Mouse (Mus musculus) CH12F3 (cell line): ENCODE results near the gene Stk11.

ENCODE experiments used
- in situ Hi-C: fragments of 300-500 bp; cut with MboI; formaldehyde crosslinking; loops from 2 replicates; pipeline ENCODE4 v1.14.3; 2020; ENCODE audit warnings: low sequenced_read_pairs

Gene Stk11

DNA sequence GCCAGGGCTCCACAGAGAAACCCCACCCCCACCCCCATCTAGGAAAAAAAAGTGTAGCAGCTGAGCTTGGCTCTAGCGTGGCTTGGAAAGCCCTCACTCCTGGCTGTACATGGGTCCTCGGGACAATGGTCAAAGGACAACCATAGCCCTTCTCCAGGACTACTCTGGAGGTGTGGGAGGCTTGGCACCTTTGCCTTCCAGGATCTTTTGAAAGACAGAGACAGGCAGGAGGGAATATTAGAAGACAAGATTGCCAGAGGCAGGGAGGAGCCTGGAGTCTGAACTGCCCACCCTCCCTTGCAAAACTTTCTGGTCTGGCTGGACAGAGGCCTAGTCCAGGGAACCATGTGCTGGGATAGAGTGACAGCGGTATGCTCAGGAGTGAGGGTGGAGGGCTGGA lies 20.9 kb upstream of the Stk11 start:
- in situ Hi-C loops = no loop called here

DNA sequence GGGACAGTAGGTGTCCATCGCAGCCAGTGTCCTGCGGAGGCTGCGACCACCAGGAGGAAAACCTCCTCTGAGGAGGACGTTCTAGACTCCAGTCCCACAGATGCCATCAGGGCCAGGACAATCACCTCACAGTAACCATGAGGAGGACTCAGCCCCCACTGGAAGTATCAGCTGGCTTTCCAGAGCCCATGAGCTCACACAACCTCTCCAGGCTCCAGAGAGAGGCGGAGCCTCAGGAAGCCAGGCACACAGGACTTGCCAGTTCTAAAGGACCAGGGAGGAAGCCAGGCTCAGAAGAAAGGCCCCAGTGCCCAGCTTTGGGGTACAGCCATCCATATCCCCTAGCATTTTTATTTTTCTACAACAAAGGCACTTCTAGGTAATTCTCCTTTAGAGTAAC lies 20.1 kb upstream of the Stk11 start:
- in situ Hi-C loops = no loop called here

DNA sequence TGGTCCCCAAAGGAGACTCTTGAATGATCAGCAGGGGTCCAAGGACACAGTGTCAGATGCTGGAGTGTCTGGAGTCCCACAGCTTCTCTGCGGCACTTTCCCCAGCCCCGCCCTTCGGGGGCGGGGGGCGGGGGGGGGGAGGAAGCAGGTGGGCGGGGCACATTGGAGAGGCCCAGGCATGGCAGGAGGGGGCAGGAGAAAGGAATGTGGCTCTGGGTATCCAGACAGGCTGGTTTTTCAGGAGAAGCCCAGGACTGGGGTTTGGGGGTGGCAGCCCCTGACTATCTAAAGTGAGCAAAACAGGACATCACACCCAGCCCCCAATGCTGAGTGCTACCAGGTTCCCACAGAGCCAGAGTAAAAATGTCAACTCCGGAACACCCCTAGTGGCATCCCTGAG lies 18.3 kb upstream of the Stk11 start:
- in situ Hi-C loops = no loop called here

DNA sequence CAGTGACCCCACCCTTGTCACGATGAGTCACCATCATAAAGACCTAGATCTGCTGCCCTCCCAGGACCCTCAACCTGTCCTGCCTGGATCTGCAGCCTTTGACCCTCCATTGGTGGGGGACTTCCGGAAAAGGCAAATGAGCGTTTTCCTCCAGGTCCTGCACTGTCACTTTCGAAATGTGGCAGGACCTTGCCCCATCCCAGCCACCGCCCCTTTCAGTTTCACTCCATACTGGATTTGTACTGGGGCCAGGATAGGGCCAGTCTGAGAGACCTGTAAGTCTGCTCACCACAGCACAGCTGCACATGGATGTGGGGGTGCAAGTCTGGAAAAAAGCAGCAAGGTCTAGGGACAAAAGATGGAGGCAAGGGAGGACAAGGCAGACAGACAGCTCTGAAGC lies 17.0 kb upstream of the Stk11 start:
- in situ Hi-C loops = no loop called here

DNA sequence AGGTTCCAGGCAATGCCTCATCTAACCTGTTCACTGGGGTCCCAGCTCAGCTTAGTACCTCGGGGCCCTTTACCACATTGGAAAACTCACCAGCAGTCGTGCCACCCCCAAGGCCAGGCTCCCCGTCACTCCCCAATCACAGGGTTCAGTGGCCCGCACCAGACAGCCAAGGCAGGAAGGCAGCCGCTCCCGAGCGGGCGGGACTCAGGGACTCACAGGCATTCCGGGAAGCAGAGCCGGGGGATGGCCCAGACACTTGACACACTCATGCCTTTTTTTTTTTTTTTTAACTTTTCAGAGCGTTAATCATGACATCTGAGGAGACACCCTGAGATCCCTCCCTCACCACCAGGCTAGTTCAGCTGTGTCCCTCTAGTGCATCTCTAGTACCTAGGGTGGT lies 14.6 kb upstream of the Stk11 start:
- in situ Hi-C loops = no loop called here

DNA sequence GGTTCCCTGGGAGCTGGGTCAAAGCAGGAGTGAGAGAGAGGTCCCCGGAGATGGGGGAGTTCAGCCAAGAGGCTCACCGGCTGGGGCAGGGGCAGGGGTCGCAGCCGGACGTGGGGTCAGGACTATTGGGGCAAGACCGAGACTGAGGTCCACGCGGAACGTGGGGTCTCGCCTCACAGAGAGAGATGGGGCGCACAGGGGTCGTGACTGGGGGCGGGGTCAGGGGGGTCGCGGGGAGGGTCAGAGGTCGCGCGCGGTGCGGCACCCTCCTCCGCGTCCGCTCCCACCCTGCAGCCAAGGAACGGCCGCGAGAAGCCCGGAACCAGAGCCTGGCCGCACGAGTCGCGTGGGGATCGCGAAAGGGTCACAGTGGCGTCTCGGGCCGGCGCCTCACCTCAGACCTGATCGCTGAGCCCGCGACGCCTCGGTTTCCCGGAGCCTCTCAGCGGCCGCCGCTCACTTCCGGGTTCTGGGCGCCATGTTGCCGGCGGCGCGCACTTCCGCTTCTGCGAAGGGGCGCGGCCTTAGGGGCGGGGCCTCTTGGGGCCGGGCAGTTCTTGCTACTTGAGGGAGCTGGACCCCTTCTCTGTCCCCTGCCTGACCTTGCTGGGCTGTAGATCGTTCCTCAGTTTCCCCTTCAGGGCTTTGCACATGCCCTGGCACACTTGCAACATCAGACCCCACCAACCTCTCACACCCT lies 13.2 kb upstream of the Stk11 start:
- in situ Hi-C loops = no loop called here

DNA sequence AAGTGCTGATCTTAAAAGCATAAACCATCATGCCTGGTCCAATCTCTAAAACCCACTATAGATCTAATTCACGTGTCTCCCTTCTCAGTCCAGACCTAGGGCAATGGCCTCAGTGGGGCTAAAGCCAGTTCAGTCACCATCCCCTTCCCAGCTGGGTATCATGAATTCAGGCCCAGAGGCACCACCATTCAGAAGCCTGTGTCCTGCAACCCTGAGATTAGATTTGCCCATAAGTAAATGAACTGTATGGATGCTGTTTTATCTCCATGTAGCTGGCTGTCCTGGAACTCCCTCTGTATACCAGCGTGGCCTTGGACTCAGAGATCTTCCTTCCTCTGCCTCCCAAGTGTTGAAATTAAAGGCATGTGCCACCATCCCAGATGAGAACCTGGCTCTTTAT lies 12.6 kb upstream of the Stk11 start:
- in situ Hi-C loops = no loop called here

DNA sequence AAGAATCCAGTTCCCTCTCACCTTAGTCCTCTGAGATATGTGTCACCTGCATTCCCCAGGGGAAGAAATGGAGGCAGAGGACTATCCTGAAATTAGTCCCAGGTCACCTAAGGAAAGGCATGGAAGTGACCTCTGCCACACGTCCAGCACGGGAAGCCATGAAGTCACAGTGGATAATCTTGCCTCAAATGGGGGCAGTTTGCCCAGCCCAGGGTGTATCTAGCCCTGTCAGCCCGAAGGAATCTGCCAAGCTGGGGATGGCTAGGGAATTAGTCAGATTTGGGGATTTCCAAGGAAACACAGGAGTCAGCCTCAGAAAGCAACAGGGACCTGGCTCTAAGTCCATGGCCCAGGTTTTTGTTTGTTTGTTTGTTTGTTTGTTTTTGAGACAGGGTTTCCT lies 11.4 kb upstream of the Stk11 start:
- in situ Hi-C loops = no loop called here

DNA sequence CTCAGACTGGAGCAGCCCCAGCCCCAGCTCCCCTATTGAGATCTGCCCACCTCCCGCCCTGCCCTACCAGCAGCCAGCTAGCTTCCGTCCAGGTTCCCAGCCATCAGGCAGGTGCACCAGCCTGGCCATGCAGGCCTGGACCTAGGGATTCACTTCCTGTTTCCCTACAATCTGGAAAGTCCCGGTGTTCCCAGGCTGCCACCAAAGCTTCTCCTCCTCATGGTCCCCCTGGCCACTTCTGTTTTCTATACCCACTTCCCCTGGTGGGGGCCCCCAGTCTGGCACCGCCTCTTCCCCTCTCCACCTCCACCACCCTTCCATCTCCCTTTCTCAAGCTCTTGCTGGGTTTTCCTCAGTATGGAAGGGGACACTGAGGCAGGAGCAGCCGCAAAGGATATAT lies 10.1 kb upstream of the Stk11 start, which contains the start of gene Sbno2:
Gene Sbno2, minus strand, starts transcription at position 112 of the 400 bp plus-strand sequence.
- in situ Hi-C loops = no loop called here

DNA sequence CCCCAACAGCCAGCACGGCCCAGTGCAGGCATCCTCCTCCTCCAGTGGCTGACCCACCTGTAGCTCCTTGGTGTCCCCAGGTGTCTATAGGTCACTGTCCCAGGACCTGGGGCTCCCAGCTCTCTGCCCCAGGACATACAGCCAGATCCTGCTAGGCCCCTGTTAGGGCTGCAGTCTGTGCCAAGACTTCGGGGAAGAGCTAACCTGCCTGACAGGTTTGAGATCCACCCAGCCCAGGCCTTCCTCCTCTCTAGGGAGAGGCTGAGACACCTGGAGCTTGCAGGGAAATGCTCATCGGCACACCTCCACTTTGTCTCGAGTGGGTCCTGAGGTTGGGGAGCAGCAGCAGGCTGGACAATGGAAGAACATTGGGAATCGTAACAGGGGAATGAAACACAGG lies 9.7 kb upstream of the Stk11 start:
- in situ Hi-C loops = no loop called here

DNA sequence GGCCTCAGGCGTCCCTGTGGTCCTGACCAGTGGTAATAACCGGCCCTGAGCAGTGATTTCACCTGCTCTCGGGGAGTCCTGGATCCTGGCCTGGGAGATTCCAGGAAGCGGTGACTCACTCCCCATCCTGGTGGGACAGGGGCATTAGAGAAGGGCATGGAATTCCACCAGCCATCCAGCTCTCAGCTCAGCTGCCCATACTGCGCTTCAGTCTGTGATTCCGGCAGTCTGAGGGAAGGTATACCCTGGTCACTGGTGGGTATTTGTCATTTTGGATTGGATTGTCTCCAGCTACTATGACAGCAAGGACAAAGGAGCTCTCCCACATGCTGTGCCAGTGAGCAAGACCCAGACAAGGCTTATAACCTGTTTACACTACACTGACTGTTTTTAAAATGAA lies 7.9 kb upstream of the Stk11 start:
- in situ Hi-C loops = no loop called here

DNA sequence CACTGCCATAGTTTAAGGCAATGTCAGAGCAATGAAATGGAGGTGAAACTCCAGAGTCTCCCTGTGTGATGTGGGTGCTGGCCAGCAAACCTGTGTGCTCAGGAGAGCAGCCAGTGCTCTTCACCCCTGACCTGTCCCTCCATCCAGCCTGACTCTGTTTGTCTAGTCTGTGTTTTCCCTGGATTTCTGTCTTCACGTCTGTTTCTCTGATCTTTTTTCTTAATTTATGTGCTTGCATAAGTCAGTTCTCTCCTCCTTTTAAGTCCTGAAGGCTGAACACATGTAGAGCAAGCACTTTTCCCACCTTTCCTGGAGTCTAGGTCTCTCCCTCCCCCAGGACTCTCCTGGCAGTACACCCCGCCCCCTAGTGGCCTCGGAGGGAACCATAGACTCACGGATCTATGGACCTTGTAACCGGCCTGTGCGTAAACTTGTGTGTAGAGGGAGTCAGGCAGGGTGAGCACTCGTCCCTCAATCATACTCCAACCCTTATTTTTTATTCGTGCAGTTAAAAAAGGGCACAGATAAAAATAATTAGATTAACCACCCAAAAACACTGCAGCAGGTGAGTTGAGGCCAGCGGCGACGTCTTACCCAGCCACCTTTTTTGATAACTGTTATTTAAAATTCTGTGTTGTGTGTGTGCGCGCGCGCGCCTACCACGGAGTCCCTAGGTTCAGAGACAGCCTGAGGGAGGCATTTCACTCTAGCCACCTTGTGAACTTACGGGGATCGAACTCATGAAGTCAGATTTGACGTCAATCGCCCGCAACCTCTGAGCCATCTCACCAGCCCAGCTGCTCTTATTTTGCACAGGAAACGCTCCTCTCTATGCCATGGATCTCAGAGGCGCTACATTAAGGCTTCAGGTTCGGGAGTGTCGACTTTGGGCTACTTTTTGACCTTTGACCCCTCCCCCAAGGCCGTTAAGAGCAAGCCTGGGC lies 990 bp upstream of the Stk11 start:
- in situ Hi-C loops = no loop called here

DNA sequence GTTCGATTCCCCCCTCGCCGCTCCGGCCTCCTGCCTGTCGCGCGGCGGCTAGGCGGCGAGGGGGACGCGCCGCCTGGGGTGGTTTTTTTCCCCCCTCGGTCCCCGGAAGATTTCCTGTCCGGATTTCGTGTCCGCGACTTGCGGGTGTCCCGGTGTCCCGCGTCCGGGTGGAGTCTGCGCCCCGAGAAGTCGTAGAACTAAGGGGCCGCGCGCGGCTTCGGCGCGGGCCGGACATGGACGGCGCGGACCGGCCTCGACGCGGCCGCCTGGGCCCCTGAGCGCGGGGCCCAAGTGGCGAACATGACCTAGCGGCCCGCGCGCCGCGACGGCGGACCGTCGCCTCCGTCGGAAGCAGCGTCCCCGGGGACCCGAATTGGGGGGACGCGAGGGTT lies 337 bp downstream of the Stk11 start:
- in situ Hi-C loops = no loop called here

DNA sequence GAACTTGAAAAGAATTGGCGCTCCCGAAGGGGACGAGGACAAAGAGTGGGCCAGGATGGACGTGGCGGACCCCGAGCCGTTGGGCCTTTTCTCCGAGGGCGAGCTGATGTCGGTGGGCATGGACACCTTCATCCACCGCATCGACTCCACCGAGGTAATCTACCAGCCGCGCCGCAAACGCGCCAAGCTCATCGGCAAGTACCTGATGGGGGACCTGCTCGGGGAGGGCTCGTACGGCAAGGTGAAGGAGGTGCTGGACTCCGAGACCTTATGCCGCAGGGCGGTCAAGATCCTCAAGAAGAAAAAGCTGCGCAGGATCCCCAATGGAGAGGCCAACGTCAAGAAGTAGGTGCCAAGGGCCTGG lies 942 bp downstream of the Stk11 start:
- in situ Hi-C loops = no loop called here

DNA sequence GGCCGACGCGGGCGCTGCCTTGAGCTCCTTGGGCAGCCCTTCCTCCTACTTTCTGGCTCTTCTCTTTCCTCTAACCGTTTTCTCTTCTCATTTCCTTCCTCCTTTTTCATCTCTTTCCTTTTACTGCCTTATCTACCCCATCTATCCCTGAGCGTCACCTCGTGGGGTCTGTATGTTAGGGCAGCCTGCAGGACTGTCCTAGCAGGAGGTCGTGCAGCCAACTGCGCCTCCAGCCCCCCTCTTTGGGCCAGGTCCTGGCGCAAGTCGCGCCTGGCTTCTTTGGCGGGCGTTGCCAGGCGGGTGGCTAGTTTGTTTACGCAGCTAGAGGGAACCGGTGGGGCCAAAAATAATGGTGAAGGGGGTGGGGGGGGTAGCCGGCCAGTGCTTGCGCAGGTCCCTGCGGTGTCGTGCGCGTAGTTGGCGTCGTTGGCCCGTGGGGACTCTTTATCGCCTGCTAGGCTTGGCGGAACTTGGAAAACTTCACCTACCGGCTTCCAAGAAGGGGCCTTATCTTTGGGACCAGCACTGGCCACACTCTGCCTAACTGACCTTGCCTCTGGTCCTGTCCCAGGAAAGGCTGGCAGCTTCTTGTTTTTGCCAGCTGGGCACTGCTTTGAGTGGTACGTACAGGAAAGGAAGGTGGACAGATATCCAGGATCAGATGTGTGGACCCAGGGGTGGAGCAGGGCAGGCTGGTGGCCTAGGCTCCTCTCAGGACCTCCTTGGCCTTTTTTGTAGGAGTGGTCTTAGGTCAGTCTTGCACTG lies 1.5 kb downstream of the Stk11 start:
- in situ Hi-C loops = no loop called here

DNA sequence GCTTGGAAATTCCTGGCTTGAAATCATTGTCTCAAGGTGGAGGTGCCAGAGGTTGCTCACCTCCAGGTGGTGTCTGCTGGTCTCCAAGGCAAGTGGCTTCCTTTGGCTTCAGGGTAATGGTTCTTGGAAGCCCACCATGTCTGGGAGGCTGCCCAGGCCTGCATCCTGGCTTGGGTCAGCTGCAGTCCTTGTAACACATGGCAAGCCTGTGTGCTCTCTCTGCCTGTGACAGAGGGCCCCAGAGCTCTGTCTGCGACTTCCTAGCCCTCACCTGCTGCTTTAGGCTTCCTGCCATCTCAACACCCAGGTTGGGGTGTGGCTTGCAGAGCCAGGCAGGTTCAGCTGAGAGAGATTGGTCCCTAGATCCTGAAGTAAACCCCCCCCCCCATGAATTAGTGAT lies 2.1 kb downstream of the Stk11 start:
- in situ Hi-C loops = no loop called here

DNA sequence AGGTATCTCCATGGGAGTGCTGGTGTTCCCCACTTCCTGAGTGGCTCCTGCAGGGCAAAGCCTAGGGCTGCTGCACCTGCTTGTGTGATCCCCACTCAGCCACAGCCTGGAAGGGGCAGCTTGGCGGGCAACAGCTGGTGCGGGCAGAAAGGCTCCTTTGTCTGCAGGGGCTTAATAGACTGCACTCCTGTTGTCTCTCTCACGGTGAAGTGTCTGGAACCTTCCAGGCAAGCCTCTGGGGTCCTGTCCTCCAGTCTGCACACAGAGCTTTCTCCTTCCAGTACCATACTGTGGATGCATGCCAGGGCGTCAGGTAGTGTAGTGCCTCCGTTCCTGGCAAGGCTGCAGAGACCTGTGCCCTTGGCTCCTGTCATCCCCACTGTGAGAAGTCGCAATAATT lies 2.9 kb downstream of the Stk11 start:
- in situ Hi-C loops = no loop called here

DNA sequence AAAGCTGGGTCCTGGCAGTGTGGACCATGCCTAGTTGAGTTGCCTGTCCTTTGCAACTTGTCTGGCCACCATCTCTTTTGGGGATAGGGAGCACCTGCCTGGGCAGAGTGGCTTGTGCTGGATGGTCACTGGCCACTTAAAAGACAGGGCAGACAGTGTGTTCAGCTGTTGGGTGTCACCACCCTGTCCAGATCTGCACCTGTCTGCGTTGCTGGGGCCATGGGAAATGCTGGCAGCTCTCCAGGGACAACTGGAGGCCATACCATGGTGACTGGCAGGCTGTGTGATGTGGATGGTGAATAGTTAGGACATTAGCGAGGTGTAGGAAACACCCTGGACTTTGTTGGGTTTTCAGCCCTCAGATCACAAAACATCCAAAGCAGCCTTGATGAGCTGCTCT lies 4.5 kb downstream of the Stk11 start:
- in situ Hi-C loops = no loop called here

DNA sequence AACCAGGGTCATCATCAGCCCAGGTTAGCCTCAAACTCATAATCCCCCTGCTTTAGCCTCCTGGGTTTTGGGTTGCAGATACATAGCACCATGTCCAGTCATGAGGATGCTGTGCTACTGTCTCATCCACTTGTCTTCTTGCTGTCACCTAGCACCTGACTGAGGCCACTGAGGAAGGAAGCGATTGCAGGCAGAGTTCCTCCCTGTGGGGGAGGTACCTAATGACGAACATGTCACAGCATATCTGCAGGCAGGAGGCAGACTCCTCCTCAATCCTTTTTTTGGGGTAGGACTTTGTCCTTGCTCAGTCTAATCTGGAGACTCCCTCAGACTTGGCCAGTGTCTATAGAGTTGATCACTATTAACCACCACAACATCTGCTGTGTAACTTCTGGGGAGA lies 6.0 kb downstream of the Stk11 start:
- in situ Hi-C loops = no loop called here

DNA sequence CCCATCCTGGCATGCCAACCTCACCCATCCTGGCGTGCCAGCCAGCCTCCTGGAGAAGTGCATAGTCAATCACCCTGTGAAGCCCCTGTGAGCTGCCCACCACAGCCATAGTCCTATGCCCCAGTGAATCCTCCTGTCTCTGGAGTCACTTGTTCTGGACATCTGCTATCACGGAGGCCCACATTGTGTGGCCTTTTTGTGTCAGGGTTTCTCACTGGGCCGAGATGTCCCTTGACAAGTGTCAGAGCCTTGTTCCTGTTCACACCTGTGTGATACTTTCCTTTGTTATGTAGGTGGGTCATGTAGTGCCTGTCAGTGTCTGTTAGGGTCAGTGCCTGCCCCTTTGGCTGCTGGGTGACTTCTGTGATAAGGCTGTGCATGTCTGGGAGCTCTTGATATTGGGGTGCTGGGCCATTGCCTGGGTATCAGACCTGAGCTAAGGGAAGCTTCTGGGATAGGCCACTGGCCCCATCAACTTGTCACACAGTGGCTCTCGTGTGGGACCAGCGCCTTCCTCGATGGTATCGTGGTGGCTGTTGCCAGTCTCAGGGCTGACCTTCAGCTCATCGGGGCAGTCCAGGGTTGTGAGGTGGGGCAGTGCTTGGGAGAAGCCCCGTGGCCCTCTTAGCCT lies 8.4 kb downstream of the Stk11 start:
- in situ Hi-C loops = no loop called here

DNA sequence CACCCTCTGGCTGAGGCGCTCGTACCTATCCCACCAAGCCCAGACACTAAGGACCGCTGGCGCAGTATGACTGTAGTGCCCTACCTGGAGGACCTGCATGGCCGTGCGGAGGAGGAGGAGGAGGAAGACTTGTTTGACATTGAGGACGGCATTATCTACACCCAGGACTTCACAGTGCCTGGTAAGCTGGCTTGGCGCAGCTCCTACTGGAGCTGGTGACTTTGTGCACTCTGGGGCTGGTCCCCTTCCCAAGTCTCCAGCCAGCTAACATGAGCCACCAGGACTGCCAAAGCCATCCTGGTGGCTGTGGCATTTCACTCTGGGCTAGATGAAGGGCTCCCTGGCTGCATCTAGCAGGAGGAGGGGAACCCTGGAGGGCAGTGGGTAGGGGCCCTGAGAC lies 12.3 kb downstream of the Stk11 start:
- in situ Hi-C loops = no loop called here
